Comparison of ENCODE assay signal across 9 mouse cellular contexts in the genomic region with DNA sequence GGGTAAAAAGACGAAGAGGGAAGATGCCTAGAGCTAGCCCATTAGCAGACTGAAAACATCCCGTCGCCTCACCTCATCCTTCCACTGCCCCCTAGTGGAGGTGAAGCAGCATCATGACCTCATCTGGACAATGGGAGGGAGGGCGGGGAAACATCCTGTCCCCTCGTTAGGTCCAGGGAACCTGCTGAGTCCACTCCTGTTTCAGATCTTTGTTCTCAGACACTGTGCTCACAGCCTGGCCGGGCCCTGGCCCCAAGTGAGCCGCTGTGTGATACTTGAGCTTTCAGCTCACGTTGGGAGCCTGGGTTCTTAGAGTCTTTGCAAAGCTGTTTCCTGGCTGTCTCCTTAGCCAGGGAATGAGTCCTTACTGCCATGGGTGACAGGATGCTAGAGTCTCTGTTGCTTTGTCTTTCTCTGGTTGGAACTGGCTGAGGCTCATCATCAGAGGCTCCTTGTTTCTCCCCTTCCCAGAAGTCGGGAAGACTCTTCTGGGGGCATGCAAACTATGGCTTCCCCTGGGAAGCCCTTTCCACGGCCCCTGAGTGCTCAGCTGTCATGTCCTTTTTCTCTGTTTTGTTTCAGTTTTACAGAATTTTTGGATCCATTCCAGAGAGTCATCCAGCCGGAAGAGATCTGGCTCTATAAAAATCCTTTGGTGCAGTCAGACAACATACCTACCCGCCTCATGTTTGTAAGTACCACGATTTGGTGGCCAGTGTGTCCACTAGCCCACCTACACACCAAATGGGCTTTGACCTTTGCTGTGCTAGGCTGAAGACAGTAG. TPM values are rescaled to one million over a fixed set of nuclear protein-coding genes. Genes with fewer than 3 reads are reported as not detected.
DNase-seq lines count a peak whose midpoint lies in the region; ATAC-seq and TF ChIP-seq lines count a peak whose summit lies in the region.
"Had no signal": no experiment of that assay in that cellular context is flagged by ENCODE, and none has a peak within 500 bp of the region (broad histone marks: within the 10 kb centered on the region; RNA-seq: fewer than 3 reads in every experiment).

No protein-coding gene starts in this region.

- H3K36me3 ChIP-seq in heart, embryonic 12.5 days, result no peaks in the 10 kb centered on the region
- no peaks in the 10 kb centered on the region for H3K36me3 ChIP-seq in lung, embryonic 14.5 days (ENCODE audit: insufficient read depth)
- H3K36me3 ChIP-seq: embryonic facial prominence, embryonic 12.5 days had no signal

- peaks cover 13% of the 10 kb centered on the region for H3K4me1 ChIP-seq in heart, embryonic 12.5 days (replicated peaks)
- peaks cover 11% of the 10 kb centered on the region for H3K4me1 ChIP-seq in lung, embryonic 14.5 days (ENCODE audit: insufficient read depth)

- 24% methylated on average over 13 of the region's 13 CpGs for WGBS in heart, embryonic 12.5 days
- WGBS in lung, embryonic 14.5 days, result 20% methylated on average over 13 of the region's 13 CpGs

- H3K27me3 ChIP-seq in heart, embryonic 12.5 days (replicated peaks), result no peaks in the 10 kb centered on the region
- H3K27me3 ChIP-seq in lung, embryonic 14.5 days (ENCODE audit: insufficient read depth, low read length), result no peaks in the 10 kb centered on the region
- H3K27me3 ChIP-seq: embryonic facial prominence, embryonic 12.5 days had no signal

- H3K9ac ChIP-seq in heart, embryonic 12.5 days, result no peak overlapping the region
- no peak overlapping the region for H3K9ac ChIP-seq in lung, embryonic 14.5 days
- H3K9ac ChIP-seq: embryonic facial prominence, embryonic 12.5 days had no signal

- H3K4me2 ChIP-seq in heart, embryonic 12.5 days, result 0 out of 2 replicates have a peak overlapping the region, but pooled peaks have one; percentile 2
- no peak overlapping the region for H3K4me2 ChIP-seq in lung, embryonic 14.5 days
- H3K4me2 ChIP-seq: embryonic facial prominence, embryonic 12.5 days had no signal

- no peak overlapping the region for H3K4me3 ChIP-seq in left cerebral cortex, adult 2 months
- H3K4me3 ChIP-seq in heart, embryonic 12.5 days, result no peak overlapping the region
- no peak overlapping the region for H3K4me3 ChIP-seq in lung, embryonic 14.5 days (ENCODE audit: low read depth, low read length)
- H3K4me3 ChIP-seq: embryonic facial prominence, embryonic 12.5 days had no signal

- intact Hi-C loops in left cerebral cortex, adult 2 months (cut with DNase I), result no loop called here

- TF ChIP-seq POLR2A in brain, embryonic 14.5 days (IDR thresholded peaks at IDR 0.05; ENCODE audit: borderline replicate concordance, extremely low read depth, insufficient read depth, insufficient read length, poor library complexity, severe bottlenecking), result no peak

- no peak overlapping the region for H3K27ac ChIP-seq in left cerebral cortex, adult 2 months
- H3K27ac ChIP-seq in heart, embryonic 12.5 days (ENCODE audit: poor library complexity, severe bottlenecking), result no peak overlapping the region
- H3K27ac ChIP-seq in lung, embryonic 14.5 days (ENCODE audit: low read depth), result no peak overlapping the region
- H3K27ac ChIP-seq: embryonic facial prominence, embryonic 12.5 days had no signal

- DNase-seq in left cerebral cortex, adult 2 months (ENCODE audit: extremely low spot score in 1 of 2, low spot score in 2 of 2), result no peak
- DNase-seq in left cerebral cortex, adult 11 months (ENCODE audit: low spot score), result no peak
- peak; percentile 52 for DNase-seq in brain, embryonic 14.5 days (ENCODE audit: low read depth)
- peak; percentile 52 for DNase-seq in lung, embryonic 14.5 days
- DNase-seq in layer of hippocampus, adult 8-10 months (ENCODE audit: low spot score in 2 of 2), result no peak
- no peak for DNase-seq in urinary bladder, postnatal 36 days (ENCODE audit: low spot score in 2 of 2)

- ATAC-seq in heart, embryonic 12.5 days (ENCODE audit: insufficient number of reproducible peaks, low FRiP score), result peak; percentile 29; the same call in 1 of the 2 replicates
- peak; percentile 67; the same call in 1 of the 2 replicates for ATAC-seq in lung, embryonic 14.5 days (ENCODE audit: insufficient read depth)
- no peak for ATAC-seq in CD4-positive, CD25-positive, alpha-beta regulatory T cell, adult 4 months

- peak; percentile 46 for TF ChIP-seq CTCF in left cerebral cortex, adult 2 months (IDR thresholded peaks at IDR 0.05)
- TF ChIP-seq CTCF in brain, embryonic 14.5 days (IDR thresholded peaks at IDR 0.05; ENCODE audit: borderline replicate concordance, extremely low read depth, insufficient read depth, insufficient read length), result peak; percentile 60; the same call in 1 of the 2 replicates
- TF ChIP-seq CTCF in lung, embryonic 14.5 days (IDR thresholded peaks at IDR 0.05; ENCODE audit: low read depth), result peak; percentile 71

- peaks cover 4% of the 10 kb centered on the region; the same call in 1 of the 2 replicates for H3K9me3 ChIP-seq in heart, embryonic 12.5 days (replicated peaks)
- no peaks in the 10 kb centered on the region for H3K9me3 ChIP-seq in lung, embryonic 14.5 days (ENCODE audit: low read depth, low read length)
- H3K9me3 ChIP-seq: embryonic facial prominence, embryonic 12.5 days had no signal

RNA-seq across cellular contexts. Expression of a gene that starts 50.4 kb away (rescaled TPM):
- 10 to 100 TPM in 1 of 2 experiments, 1 to 10 TPM in 1; 9.0 to 10.1 TPM for total RNA-seq in left cerebral cortex, adult 2 months (2021)
- polyA plus RNA-seq in brain, embryonic 14.5 days (2012; rRNA removed), result 9.9 and 13.2 TPM in 2 replicates
- 0.35 and 0.45 TPM in 2 replicates for polyA plus RNA-seq in heart, embryonic 12.5 days (2016; fragmentation: Nextera tagmentation; extraction: Ambion mirVana)
- polyA plus RNA-seq in lung, embryonic 14.5 days (2014; fragmentation: Nextera tagmentation; extraction: Ambion mirVana), result 0.50 and 0.53 TPM in 2 replicates
- total RNA-seq in layer of hippocampus, adult 8-10 months (2022), result 10 to 100 TPM in 3 of 4 experiments, 1 to 10 TPM in 1; 10.0 to 13.0 (median 12.0) TPM
- polyA plus RNA-seq in CD4-positive, CD25-positive, alpha-beta regulatory T cell, adult 4 months (2017; shearing (Covaris generic)), result not detected

Comparison
In these comparisons a context has a peak if more than half of its experiments do, and no peak if none do; other contexts are left out.
1. DNase-seq: peak in brain, embryonic 14.5 days (single experiment) and lung, embryonic 14.5 days (single experiment); none in left cerebral cortex, adult 2 months (0 of 2), left cerebral cortex, adult 11 months (single experiment), layer of hippocampus, adult 8-10 months (0 of 2) and urinary bladder, postnatal 36 days (0 of 2).
2. Peak in every context shown above with its lines, with median percentiles within 50 percentile points of each other: CTCF ChIP-seq.